Mouse (Mus musculus): ENCODE data around the gene Ptpn20. TPM values are rescaled to one million over a fixed set of nuclear protein-coding genes. Genes with fewer than 3 reads are reported as not detected.

Gene Ptpn20
- polyA plus RNA-seq, 1 experiment, result not detected

GRCm38 (mm10) chr14:33669891-33670290 lies 80.9 kb downstream of the Ptpn20 start:
- no peak for DNase-seq (ENCODE audit: low read depth, low spot score)
- WGBS, result 83% methylated on average over 11 of the region's 11 CpGs

DNA sequence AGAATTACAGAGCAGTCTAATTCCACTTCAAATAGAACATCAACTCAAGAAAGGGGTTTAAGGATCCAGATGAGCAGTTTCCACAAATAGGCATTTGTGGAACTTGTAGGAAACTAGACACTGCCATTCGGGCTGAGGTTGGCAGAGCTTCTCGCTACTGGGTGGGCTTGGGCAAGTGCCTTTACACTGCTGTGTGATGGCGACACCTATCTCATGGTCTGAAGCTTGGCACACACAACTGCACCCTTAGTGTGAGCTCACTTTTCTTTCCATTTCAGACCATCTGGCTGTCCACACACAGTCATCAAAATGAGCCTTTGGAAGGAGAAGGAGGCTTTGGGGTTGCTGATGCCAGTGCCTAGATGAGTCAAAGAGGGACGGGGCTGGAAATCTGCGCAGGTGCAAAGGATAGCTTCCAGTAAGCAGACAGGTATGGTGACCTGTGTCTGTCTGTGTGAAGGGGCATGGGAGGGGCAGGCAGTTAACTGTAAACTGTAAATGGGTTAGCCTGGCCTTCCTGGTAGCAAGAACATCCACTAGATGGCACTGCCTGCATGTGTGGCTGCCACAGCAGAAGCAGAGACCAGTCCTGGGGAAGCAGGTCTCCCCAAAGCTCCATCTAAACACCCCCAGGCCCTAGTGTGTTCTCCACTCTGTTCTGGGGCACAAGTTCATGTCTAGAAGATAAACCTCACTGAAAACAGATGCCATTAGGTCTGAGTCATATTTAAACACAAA lies 84.5 kb downstream of the Ptpn20 start:
- DNase-seq (ENCODE audit: low read depth, low spot score), result no peak
- 62% methylated on average over 5 of the region's 5 CpGs for whole genome bisulfite sequencing

DNA sequence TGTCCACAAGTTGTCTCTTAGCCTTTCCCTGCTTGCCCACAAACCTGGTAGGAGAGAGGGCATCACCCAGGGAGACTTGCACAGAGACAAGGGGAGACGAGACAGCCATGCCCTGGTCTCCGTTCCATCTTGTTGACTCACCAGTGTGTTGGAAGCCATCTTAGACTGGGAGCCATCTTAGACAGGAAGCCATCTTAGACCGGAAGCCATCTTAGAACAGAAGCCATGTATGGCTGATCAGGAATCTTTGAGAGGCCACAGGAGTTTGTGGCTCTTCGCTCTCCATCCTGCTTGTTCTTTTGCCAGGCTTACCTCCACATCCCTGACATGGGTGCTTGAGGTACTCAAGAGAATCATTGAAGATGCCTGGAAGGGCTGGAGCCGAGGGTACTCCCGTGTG lies 89.0 kb downstream of the Ptpn20 start:
- 94% methylated on average over 6 of the region's 6 CpGs for WGBS

DNA sequence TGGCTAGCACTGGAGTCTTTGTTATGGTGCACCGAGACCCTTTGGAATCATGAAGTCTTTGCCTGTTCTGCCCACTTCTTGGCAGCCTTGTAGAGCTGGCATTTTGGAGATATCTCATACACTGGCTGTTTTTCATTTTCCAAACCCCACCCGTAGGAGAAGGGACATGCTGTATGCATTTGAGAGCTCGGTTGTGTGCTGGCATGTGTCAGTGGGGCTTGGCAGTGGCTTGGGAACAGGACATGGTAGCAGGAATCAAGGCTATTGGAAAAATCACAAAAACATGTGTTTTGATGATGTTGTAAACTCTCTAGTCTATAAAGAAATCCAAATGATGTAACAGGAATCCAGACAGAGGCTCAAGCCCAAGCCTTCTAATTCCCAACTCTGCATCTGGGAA lies 89.7 kb downstream of the Ptpn20 start:
- WGBS, result 83% methylated on average over 3 of the region's 3 CpGs
- DNase-seq (ENCODE audit: low read depth, low spot score), result no peak

More for the DNA sequence above, 89.0 kb downstream of the Ptpn20 start:
- DNase-seq (ENCODE audit: low read depth, low spot score), result no peak

GRCm38 (mm10) chr14:33680621-33681020 lies 91.6 kb downstream of the Ptpn20 start:
- 76% methylated on average over 6 of the region's 6 CpGs for WGBS
- no peak for DNase-seq (ENCODE audit: low read depth, low spot score)

DNA sequence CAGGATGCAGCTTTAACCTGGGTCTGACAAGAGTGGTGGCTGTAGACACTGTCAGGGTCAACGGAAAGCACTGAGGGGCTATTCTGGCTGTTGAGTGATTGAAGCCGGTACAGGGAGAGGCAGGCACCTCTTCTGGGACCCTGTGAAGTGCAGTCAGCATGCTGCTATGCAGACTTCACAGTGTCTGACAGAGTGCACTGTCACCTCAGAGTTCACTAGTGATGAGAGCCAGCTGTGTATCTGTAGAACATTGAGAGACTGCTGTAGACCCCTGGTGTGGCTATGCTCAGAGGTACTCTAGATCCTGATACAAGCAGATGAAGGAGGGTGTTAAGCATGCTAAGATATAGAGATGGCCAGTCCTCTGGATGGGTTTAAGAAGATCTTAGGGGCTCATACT lies 93.8 kb downstream of the Ptpn20 start:
- DNase-seq (ENCODE audit: low read depth, low spot score), result no peak
- WGBS, result 84% methylated on average over 2 of the region's 2 CpGs

- no peak for DNase-seq (ENCODE audit: low read depth, low spot score)
- WGBS, result 36% methylated on average over 13 of the region's 13 CpGs
Observed at GRCm38 (mm10) chr14:33683701-33684100, 94.7 kb downstream of the Ptpn20 start.

DNA sequence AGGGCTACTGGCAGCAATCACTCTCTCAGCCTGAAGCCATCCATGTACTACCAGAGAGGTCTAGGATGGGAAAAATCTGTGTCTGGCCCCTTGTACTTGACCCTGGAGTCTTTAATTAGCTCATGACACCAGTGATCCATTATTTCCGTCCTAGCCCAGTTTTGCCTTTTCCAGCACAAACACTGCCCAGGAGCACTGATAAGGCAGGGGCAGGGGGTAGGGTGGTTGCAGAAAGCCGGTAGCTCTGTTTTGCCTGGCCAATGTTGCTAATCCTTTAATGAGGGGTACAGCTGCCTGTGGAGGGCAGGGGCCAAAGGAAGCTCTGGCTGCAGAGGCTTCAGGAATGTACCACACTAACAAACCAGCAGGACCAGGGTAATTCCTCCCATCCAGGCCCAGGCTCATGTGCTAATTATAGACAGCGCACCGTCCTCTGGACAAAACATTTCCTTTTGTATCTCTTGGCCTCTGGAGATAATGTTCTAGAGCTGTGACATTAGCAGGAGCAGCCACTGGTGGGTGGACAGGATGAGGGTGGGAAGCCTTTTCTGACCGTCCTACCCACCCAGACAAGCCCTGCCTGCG lies 98.5 kb downstream of the Ptpn20 start:
- DNase-seq (ENCODE audit: low read depth, low spot score), result no peak
- 46% methylated on average over 6 of the region's 6 CpGs for WGBS

DNA sequence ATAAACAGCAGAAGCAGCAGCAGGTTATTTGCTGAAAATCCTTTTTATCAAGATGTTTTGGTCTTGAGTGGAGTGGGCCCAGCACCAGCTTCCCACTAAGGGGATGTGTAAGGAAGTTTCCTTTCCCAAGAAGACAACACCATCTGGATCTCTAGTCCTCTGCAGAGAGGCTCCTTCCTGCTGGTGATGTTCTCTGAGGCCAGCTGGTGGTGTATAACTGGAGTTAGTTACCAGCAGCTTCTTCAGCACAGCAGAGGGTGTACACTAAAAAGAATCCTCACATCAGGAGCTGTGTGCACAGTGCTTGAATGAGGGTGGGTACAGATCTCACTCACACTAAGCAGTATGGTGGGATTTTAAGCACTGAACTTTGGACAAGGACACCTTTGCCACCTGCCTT lies 100.0 kb downstream of the Ptpn20 start:
- no peak for DNase-seq (ENCODE audit: low read depth, low spot score)

Other genes with a start within 250 kb of the Ptpn20 start
- 5.8 and 12.7 TPM in 2 replicates for gene Mapk8, start 142.0 kb upstream of the Ptpn20 start, polyA plus RNA-seq (2012; rRNA removed)
- 0.04 TPM in 1 of 2 replicates, not detected in the other for gene Frmpd2, start 117.5 kb upstream of the Ptpn20 start, polyA plus RNA-seq (2012; rRNA removed)